Mouse (Mus musculus): ENCODE data around the gene Adam22. TPM values are rescaled to one million over a fixed set of nuclear protein-coding genes. Genes with fewer than 3 reads are reported as not detected.

Gene Adam22
- polyA plus RNA-seq, 1 experiment = 98.1 TPM

- Histone ChIP-seq H3K4me3 (replicated peaks; ENCODE audit: insufficient read depth, low read depth, low read length) (no peak overlapping the region), H3K27ac (ENCODE audit: insufficient read depth, low read length) (peak overlapping the region; percentile 47; the same call in 1 of the 2 replicates), H3K4me1 (ENCODE audit: control insufficient read depth, insufficient read depth, low read length) (peaks cover 9% of the 10 kb centered on the region; the same call in 1 of the 2 replicates), H3K27me3 (ENCODE audit: control insufficient read depth, insufficient read depth, low read length) (no peaks in the 10 kb centered on the region)
- WGBS = 21% methylated on average over 3 of the region's 3 CpGs
- DNase-seq = peak in 1 of 2 experiments; percentile 31
- TF ChIP-seq CTCF (IDR thresholded peaks at IDR 0.05; ENCODE audit: borderline replicate concordance, insufficient read depth, low read depth, low read length) (no peak), POLR2A (IDR thresholded peaks at IDR 0.05; ENCODE audit: borderline replicate concordance, insufficient read depth, low read length) (no peak)
These were observed 256.3 kb downstream of the Adam22 start for GRCm38 (mm10) chr5:8111691-8112090.

- Histone ChIP-seq H3K27ac (ENCODE audit: insufficient read depth, low read length) (peak overlapping the region; percentile 82; the same call in 1 of the 2 replicates), H3K4me3 (replicated peaks; ENCODE audit: insufficient read depth, low read depth, low read length) (no peak overlapping the region), H3K27me3 (ENCODE audit: control insufficient read depth, insufficient read depth, low read length) (no peaks in the 10 kb centered on the region), H3K4me1 (ENCODE audit: control insufficient read depth, insufficient read depth, low read length) (peaks cover 22% of the 10 kb centered on the region; the same call in 1 of the 2 replicates)
- TF ChIP-seq POLR2A (IDR thresholded peaks at IDR 0.05; ENCODE audit: borderline replicate concordance, insufficient read depth, low read length) = no peak
- TF ChIP-seq CTCF (IDR thresholded peaks at IDR 0.05; ENCODE audit: borderline replicate concordance, insufficient read depth, low read depth, low read length) = no peak
- 9% methylated on average over 1 of the region's 1 CpGs for WGBS
- peak; percentile 91 to 96 for DNase-seq
These were observed 272.3 kb downstream of the Adam22 start for GRCm38 (mm10) chr5:8095689-8096088.

GRCm38 (mm10) chr5:8094921-8095320, 273.0 kb downstream of the Adam22 start:
- Histone ChIP-seq H3K4me3 (replicated peaks; ENCODE audit: insufficient read depth, low read depth, low read length) (no peak overlapping the region), H3K4me1 (ENCODE audit: control insufficient read depth, insufficient read depth, low read length) (peaks cover 22% of the 10 kb centered on the region; the same call in 1 of the 2 replicates), H3K27me3 (ENCODE audit: control insufficient read depth, insufficient read depth, low read length) (no peaks in the 10 kb centered on the region), H3K27ac (ENCODE audit: insufficient read depth, low read length) (peak overlapping the region; percentile 77; the same call in 1 of the 2 replicates)
- WGBS = 6% methylated on average over 5 of the region's 5 CpGs
- no peak for TF ChIP-seq POLR2A (IDR thresholded peaks at IDR 0.05; ENCODE audit: borderline replicate concordance, insufficient read depth, low read length)
- no peak for TF ChIP-seq CTCF (IDR thresholded peaks at IDR 0.05; ENCODE audit: borderline replicate concordance, insufficient read depth, low read depth, low read length)
- peak; percentile 38 to 63 for DNase-seq

GRCm38 (mm10) chr5:8088147-8088546, 279.8 kb downstream of the Adam22 start:
- DNase-seq = no peak
- WGBS = 41% methylated on average over 3 of the region's 3 CpGs
- TF ChIP-seq POLR2A (IDR thresholded peaks at IDR 0.05; ENCODE audit: borderline replicate concordance, insufficient read depth, low read length) (no peak), CTCF (IDR thresholded peaks at IDR 0.05; ENCODE audit: borderline replicate concordance, insufficient read depth, low read depth, low read length) (no peak)

GRCm38 (mm10) chr5:8085661-8086060, 282.3 kb downstream of the Adam22 start:
- H3K4me1 ChIP-seq (ENCODE audit: control insufficient read depth, insufficient read depth, low read length) = peaks cover 10% of the 10 kb centered on the region; the same call in 1 of the 2 replicates
- WGBS = 97% methylated on average over 3 of the region's 3 CpGs
- no peaks in the 10 kb centered on the region for H3K27me3 ChIP-seq (ENCODE audit: control insufficient read depth, insufficient read depth, low read length)
- TF ChIP-seq POLR2A (IDR thresholded peaks at IDR 0.05; ENCODE audit: borderline replicate concordance, insufficient read depth, low read length) (no peak), CTCF (IDR thresholded peaks at IDR 0.05; ENCODE audit: borderline replicate concordance, insufficient read depth, low read depth, low read length) (no peak)
- no peak for DNase-seq
- no peak overlapping the region for H3K27ac ChIP-seq (ENCODE audit: insufficient read depth, low read length)
- H3K4me3 ChIP-seq (replicated peaks; ENCODE audit: insufficient read depth, low read depth, low read length) = no peak overlapping the region

More at GRCm38 (mm10) chr5:8088147-8088546, 279.8 kb downstream of the Adam22 start:
- Histone ChIP-seq H3K27ac (ENCODE audit: insufficient read depth, low read length) (peak overlapping the region; percentile 71; the same call in 1 of the 2 replicates), H3K27me3 (ENCODE audit: control insufficient read depth, insufficient read depth, low read length) (no peaks in the 10 kb centered on the region), H3K4me3 (replicated peaks; ENCODE audit: insufficient read depth, low read depth, low read length) (no peak overlapping the region), H3K4me1 (ENCODE audit: control insufficient read depth, insufficient read depth, low read length) (peaks cover 10% of the 10 kb centered on the region; the same call in 1 of the 2 replicates)

GRCm38 (mm10) chr5:8082800-8083509, 285.0 kb downstream of the Adam22 start:
- Histone ChIP-seq H3K4me1 (ENCODE audit: control insufficient read depth, insufficient read depth, low read length) (peaks cover 3% of the 10 kb centered on the region; the same call in 1 of the 2 replicates), H3K27ac (ENCODE audit: insufficient read depth, low read length) (no peak overlapping the region), H3K4me3 (replicated peaks; ENCODE audit: insufficient read depth, low read depth, low read length) (no peak overlapping the region), H3K27me3 (ENCODE audit: control insufficient read depth, insufficient read depth, low read length) (no peaks in the 10 kb centered on the region)
- no peak for DNase-seq
- TF ChIP-seq CTCF (IDR thresholded peaks at IDR 0.05; ENCODE audit: borderline replicate concordance, insufficient read depth, low read depth, low read length) = no peak
- TF ChIP-seq POLR2A (IDR thresholded peaks at IDR 0.05; ENCODE audit: borderline replicate concordance, insufficient read depth, low read length) = no peak
- 79% methylated on average over 20 of the region's 20 CpGs for WGBS

- Histone ChIP-seq H3K4me1 (ENCODE audit: control insufficient read depth, insufficient read depth, low read length) (no peaks in the 10 kb centered on the region; the same call in 1 of the 2 replicates), H3K27me3 (ENCODE audit: control insufficient read depth, insufficient read depth, low read length) (no peaks in the 10 kb centered on the region), H3K27ac (ENCODE audit: insufficient read depth, low read length) (no peak overlapping the region), H3K4me3 (replicated peaks; ENCODE audit: insufficient read depth, low read depth, low read length) (no peak overlapping the region)
- WGBS = 81% methylated on average over 8 of the region's 8 CpGs
- TF ChIP-seq POLR2A (IDR thresholded peaks at IDR 0.05; ENCODE audit: borderline replicate concordance, insufficient read depth, low read length) = no peak
- TF ChIP-seq CTCF (IDR thresholded peaks at IDR 0.05; ENCODE audit: borderline replicate concordance, insufficient read depth, low read depth, low read length) = no peak
- DNase-seq = no peak
These were observed 290.5 kb downstream of the Adam22 start for GRCm38 (mm10) chr5:8077481-8077880.

All from cerebellum, adult 2 months (tissue).